Mouse (Mus musculus) testis, adult 2 months (tissue): ENCODE data around the gene Poglut1.

Experiments used
- CTCF ChIP-seq: fragments of 200-500 bp; IDR thresholded peaks from 2 replicates; pipeline ENCODE4 v1.5.1; 2012; ENCODE audit warnings: low read depth, mild to moderate bottlenecking, inconsistent platforms, low read length, moderate library complexity; ENCODE audit not compliant: control insufficient read depth, insufficient read depth, insufficient replicate concordance
- POLR2A ChIP-seq: fragments of 200-500 bp; IDR thresholded peaks from 2 replicates; pipeline ENCODE4 v1.6.1; 2012; ENCODE audit warnings: low read depth, mild to moderate bottlenecking, inconsistent platforms, low read length, moderate library complexity; ENCODE audit not compliant: control insufficient read depth

DNA sequence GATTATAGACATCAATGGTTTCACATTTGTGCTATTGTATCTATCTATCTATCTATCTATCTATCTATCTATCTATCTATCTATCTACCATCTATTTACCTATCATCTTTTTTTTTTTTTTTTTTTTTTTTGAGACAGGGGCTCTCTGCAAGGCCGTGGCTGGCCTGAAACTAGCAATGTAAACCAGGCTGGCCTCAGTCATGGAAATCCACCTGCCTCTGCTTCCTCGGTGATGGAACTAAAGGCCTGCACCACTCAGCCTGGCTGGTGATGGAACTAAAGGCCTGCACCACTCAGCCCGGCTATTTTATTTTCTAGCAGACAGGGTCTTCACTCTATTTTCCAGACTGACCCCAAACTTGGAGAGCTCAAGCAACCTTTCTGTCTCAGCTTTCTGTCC is 71.8 kb downstream of the Poglut1 start:
- TF ChIP-seq CTCF (no peak), POLR2A (no peak)
